Mouse (Mus musculus) liver, embryonic 13.5 days (tissue): ENCODE data around the gene Pdpk1. TPM values are rescaled to one million over a fixed set of nuclear protein-coding genes. Genes with fewer than 3 reads are reported as not detected.
"Not testable (repeated sequence)": the region's sequence is repeated elsewhere in the genome, so short reads cannot be mapped to it uniquely, and the experiment has no call there.

Experiments used
- ATAC-seq: fragments of 200-750 bp; cut with Nextera tagmentation; 2 replicates; pipeline ENCODE4 v1.8.0; 2017; ENCODE audit warnings: low read depth, mild to moderate bottlenecking, moderate number of reproducible peaks, moderate library complexity
- DNase-seq: peaks from one replicate; pipeline ENCODE4 v3.0.0; 2022
- H3K27ac ChIP-seq: fragments of 300-500 bp; sonication (generic); 2 replicates; pipeline ENCODE4 v1.5.1; 2015; ENCODE audit warnings: moderate library complexity, mild to moderate bottlenecking, inconsistent platforms
- H3K27me3 ChIP-seq: fragments of 300-500 bp; sonication (generic); 2 replicates; pipeline ENCODE4 v1.6.1; 2015; ENCODE audit warnings: mild to moderate bottlenecking, inconsistent platforms
- H3K36me3 ChIP-seq: fragments of 300-500 bp; sonication (generic); 2 replicates; pipeline ENCODE4 v1.6.1; 2015; ENCODE audit warnings: mild to moderate bottlenecking, inconsistent platforms
- H3K4me1 ChIP-seq: fragments of 300-500 bp; sonication (generic); replicated peaks from 2 replicates; pipeline ENCODE4 v1.6.1; 2015; ENCODE audit warnings: inconsistent platforms
- H3K4me2 ChIP-seq: fragments of 300-500 bp; sonication (generic); 2 replicates; pipeline ENCODE4 v1.6.1; 2015; ENCODE audit warnings: inconsistent platforms, mild to moderate bottlenecking, moderate library complexity
- H3K4me3 ChIP-seq: fragments of 300-500 bp; sonication (generic); replicated peaks from 2 replicates; pipeline ENCODE4 v1.5.1; 2015; ENCODE audit warnings: mild to moderate bottlenecking, inconsistent platforms
- H3K9ac ChIP-seq: fragments of 300-500 bp; sonication (generic); 2 replicates; pipeline ENCODE4 v1.6.1; 2015; ENCODE audit warnings: mild to moderate bottlenecking, inconsistent platforms
- H3K9me3 ChIP-seq: fragments of 300-500 bp; sonication (generic); replicated peaks from 2 replicates; pipeline ENCODE4 v1.6.1; 2016; ENCODE audit warnings: inconsistent platforms
- WGBS: fragments of 180-500 bp; shearing (Covaris S2); methylation state at CpG from one replicate; pipeline ENCODE4 v1.1.7; 2015; ENCODE audit not compliant: insufficient replicate concordance; 5-methylcytosine and 5-hydroxymethylcytosine counted together
- polyA plus RNA-seq: library from polyadenylated mRNA; unstranded; fragments of >200 nt; fragmentation: Nextera tagmentation; extraction: Ambion mirVana; gene quantifications from 2 replicates; pipeline ENCODE4 v1.2.1, GENCODE M21; 2015

Pdpk1 gene
- polyA plus RNA-seq, 1 experiment from 2014 or later = 26.8 TPM

DNA sequence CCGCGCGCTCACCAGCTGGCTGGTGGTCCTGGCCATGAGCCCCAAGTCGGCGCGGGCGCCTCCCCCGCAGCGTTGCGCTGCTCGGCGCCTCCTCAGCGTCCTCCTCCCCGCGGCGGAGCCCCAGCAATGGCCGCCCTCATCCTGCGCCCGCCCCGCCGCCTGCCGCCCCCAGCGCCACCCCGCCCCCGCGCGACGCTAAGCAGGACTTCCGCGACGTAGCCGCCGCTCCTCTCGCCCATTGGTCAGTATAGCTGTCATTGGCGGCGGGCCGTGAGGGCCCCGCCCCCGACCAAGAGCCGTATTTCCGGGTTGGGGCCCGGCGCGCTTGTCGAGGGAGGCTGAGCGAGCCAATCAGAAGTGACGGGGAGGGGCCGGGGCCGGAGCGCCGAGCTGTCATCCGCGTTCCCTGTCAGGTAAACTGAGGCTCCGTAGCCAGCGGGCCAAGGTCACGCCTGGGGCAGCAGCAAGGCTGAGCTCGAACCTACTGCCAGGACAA lies 9.3 kb downstream of the Pdpk1 start:
- Histone ChIP-seq H3K27me3 (no peaks in the 10 kb centered on the region), H3K9me3 (no peaks in the 10 kb centered on the region), H3K4me2 (peak overlapping the region; percentile 83), H3K9ac (peak overlapping the region; percentile 97), H3K36me3 (no peaks in the 10 kb centered on the region), H3K4me3 (peak overlapping the region; percentile 99), H3K27ac (peak overlapping the region; percentile 92), H3K4me1 (peaks cover 49% of the 10 kb centered on the region)
- under 1% methylated on average over 57 of the region's 57 CpGs for WGBS
- ATAC-seq (peak; percentile 95), DNase-seq (peak; percentile 96)

GRCm38 (mm10) chr17:24140845-24141424 lies 9.8 kb downstream of the Pdpk1 start:
- Histone ChIP-seq H3K9ac (peak overlapping the region; percentile 97), H3K4me3 (peak overlapping the region; percentile 99), H3K4me1 (peaks cover 51% of the 10 kb centered on the region), H3K4me2 (peak overlapping the region; percentile 83), H3K27me3 (no peaks in the 10 kb centered on the region), H3K27ac (peak overlapping the region; percentile 92), H3K9me3 (no peaks in the 10 kb centered on the region), H3K36me3 (no peaks in the 10 kb centered on the region)
- ATAC-seq = peak; percentile 61
- DNase-seq = peak; percentile 45
- under 1% methylated on average over 40 of the region's 43 CpGs for WGBS

- H3K27ac ChIP-seq = peak overlapping the region; percentile 92
- no peaks in the 10 kb centered on the region for H3K36me3 ChIP-seq
- peak overlapping the region; percentile 83 for H3K4me2 ChIP-seq
- no peaks in the 10 kb centered on the region for H3K9me3 ChIP-seq
- H3K27me3 ChIP-seq = no peaks in the 10 kb centered on the region
- DNase-seq = no peak
- H3K9ac ChIP-seq = peak overlapping the region; percentile 97
- WGBS = 83% methylated on average over 4 of the region's 4 CpGs
- no peak for ATAC-seq
- H3K4me3 ChIP-seq = peak overlapping the region; percentile 99
- H3K4me1 ChIP-seq = peaks cover 54% of the 10 kb centered on the region
Measured at GRCm38 (mm10) chr17:24139968-24140367, 10.8 kb downstream of the Pdpk1 start.

DNA sequence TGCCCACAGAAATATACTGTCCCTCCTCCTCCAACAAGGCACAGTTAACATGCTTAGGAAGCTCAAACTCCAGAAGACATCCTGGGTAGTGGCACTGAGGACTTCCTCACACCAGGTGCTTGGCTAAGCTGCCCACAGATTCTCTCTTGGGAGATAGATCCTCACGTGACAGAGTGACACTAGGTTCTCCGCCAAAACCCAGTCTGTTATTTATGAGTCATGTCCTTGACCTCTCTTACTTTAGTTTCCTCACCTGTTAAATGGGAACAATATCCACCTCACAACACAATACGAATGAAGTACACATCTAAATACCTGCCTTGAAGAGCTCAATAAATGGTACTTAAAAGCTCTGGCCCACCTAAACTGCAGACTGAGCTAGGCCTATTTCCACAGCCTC lies 11.5 kb downstream of the Pdpk1 start:
- Histone ChIP-seq H3K27ac (no peak overlapping the region), H3K4me1 (peaks cover 61% of the 10 kb centered on the region), H3K27me3 (no peaks in the 10 kb centered on the region), H3K36me3 (no peaks in the 10 kb centered on the region), H3K4me3 (no peak overlapping the region), H3K9ac (peak overlapping the region; percentile 97; the same call in 1 of the 2 replicates), H3K9me3 (no peaks in the 10 kb centered on the region), H3K4me2 (peak overlapping the region; percentile 83)
- ATAC-seq (no peak), DNase-seq (no peak)
- WGBS = 75% methylated on average over 3 of the region's 3 CpGs

- H3K4me3 ChIP-seq = no peak overlapping the region
- no peak overlapping the region for H3K9ac ChIP-seq
- DNase-seq (no peak), ATAC-seq (no peak)
- 0 out of 2 replicates have a peak, but pooled peaks cover 4% of the 10 kb centered on the region for H3K36me3 ChIP-seq
- WGBS = 84% methylated on average over 2 of the region's 2 CpGs
- H3K27me3 ChIP-seq = no peaks in the 10 kb centered on the region
- peaks cover 63% of the 10 kb centered on the region for H3K4me1 ChIP-seq
- no peaks in the 10 kb centered on the region for H3K9me3 ChIP-seq
- H3K27ac ChIP-seq = no peak overlapping the region
- H3K4me2 ChIP-seq = no peak overlapping the region
Measured at GRCm38 (mm10) chr17:24137226-24137880, 13.4 kb downstream of the Pdpk1 start.

GRCm38 (mm10) chr17:24134062-24134461 lies 16.7 kb downstream of the Pdpk1 start:
- Histone ChIP-seq H3K9ac (no peak overlapping the region), H3K36me3 (0 out of 2 replicates have a peak, but pooled peaks cover 4% of the 10 kb centered on the region)
- ATAC-seq = no peak

DNA sequence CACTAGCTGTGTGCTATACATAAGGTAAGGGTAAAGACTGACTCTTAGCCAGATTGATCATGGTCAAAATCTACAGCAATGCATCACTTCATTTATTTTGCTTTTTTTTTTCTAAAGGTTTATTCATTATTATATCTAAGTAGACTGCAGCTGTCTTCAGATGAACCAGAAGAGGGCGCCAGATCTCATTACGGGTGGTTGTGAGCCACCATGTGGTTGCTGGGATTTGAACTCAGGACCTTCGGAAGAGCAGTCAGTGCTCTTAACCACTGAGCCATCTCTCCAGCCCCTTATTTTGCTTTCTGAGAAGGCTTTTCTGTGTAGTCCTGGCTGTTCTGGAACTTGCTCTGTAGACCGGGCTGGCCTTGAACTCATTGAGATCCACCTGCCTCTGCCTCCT lies 17.8 kb downstream of the Pdpk1 start:
- 81% methylated on average over 4 of the region's 4 CpGs for WGBS
- H3K4me2 ChIP-seq, H3K9ac ChIP-seq, H3K4me3 ChIP-seq, H3K36me3 ChIP-seq, H3K27me3 ChIP-seq, H3K27ac ChIP-seq, DNase-seq, ATAC-seq, H3K9me3 ChIP-seq: not testable (repeated sequence)
- H3K4me1 ChIP-seq = peaks cover 45% of the 10 kb centered on the region

More at GRCm38 (mm10) chr17:24134062-24134461, 16.7 kb downstream of the Pdpk1 start:
- no peaks in the 10 kb centered on the region for H3K27me3 ChIP-seq
- H3K4me3 ChIP-seq = no peak overlapping the region
- no peak overlapping the region; the same call in 1 of the 2 replicates for H3K27ac ChIP-seq
- no peak for DNase-seq
- no peaks in the 10 kb centered on the region for H3K9me3 ChIP-seq
- no peak overlapping the region for H3K4me2 ChIP-seq
- peaks cover 56% of the 10 kb centered on the region for H3K4me1 ChIP-seq

DNA sequence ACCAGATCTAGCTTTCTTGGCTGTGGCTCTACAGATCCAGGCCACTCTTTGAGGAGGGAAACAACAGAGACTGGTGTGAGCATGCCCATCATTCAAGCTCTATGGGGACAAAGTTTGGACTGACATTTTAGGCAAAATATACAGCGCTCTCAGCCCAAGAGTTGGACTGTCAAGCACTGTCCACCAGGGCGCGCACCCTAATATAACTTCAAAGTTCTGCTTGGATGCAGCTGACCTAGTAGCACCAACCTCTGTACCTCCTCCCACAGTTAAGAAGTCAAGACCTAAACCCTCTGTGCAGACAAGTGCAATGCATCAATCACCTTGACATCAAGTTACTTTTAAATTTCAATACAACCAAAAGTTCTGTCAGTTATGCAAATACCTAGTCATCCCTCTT lies 19.2 kb downstream of the Pdpk1 start:
- Histone ChIP-seq H3K36me3 (0 out of 2 replicates have a peak, but pooled peaks cover 4% of the 10 kb centered on the region), H3K9ac (no peak overlapping the region), H3K27me3 (no peaks in the 10 kb centered on the region), H3K4me2 (no peak overlapping the region), H3K27ac (no peak overlapping the region), H3K4me1 (peaks cover 36% of the 10 kb centered on the region), H3K9me3 (no peaks in the 10 kb centered on the region), H3K4me3 (no peak overlapping the region)
- ATAC-seq = no peak
- 90% methylated on average over 3 of the region's 3 CpGs for WGBS
- no peak for DNase-seq

- ATAC-seq, H3K27ac ChIP-seq, H3K9ac ChIP-seq, DNase-seq, H3K9me3 ChIP-seq, H3K27me3 ChIP-seq, H3K4me2 ChIP-seq, H3K4me3 ChIP-seq, H3K36me3 ChIP-seq: not testable (repeated sequence)
- peaks cover 29% of the 10 kb centered on the region for H3K4me1 ChIP-seq
- 80% methylated on average over 4 of the region's 4 CpGs for WGBS
Measured at GRCm38 (mm10) chr17:24129246-24129645, 21.5 kb downstream of the Pdpk1 start.

GRCm38 (mm10) chr17:24127592-24127991 lies 23.1 kb downstream of the Pdpk1 start:
- Histone ChIP-seq H3K4me2 (no peak overlapping the region), H3K4me1 (peaks cover 20% of the 10 kb centered on the region), H3K27ac (no peak overlapping the region), H3K4me3 (no peak overlapping the region), H3K9ac (no peak overlapping the region), H3K9me3 (no peaks in the 10 kb centered on the region), H3K36me3 (no peaks in the 10 kb centered on the region), H3K27me3 (no peaks in the 10 kb centered on the region)
- DNase-seq = no peak
- WGBS = 63% methylated on average over 1 of the region's 1 CpGs
- no peak for ATAC-seq

GRCm38 (mm10) chr17:24126801-24127200 lies 23.9 kb downstream of the Pdpk1 start:
- Histone ChIP-seq H3K27ac (no peak overlapping the region), H3K9ac (no peak overlapping the region), H3K4me3 (no peak overlapping the region), H3K4me2 (no peak overlapping the region), H3K36me3 (no peaks in the 10 kb centered on the region), H3K9me3 (no peaks in the 10 kb centered on the region), H3K4me1 (peaks cover 15% of the 10 kb centered on the region), H3K27me3 (no peaks in the 10 kb centered on the region)
- ATAC-seq = no peak
- 75% methylated on average over 3 of the region's 3 CpGs for WGBS
- DNase-seq = no peak

- Histone ChIP-seq H3K27ac (no peak overlapping the region), H3K4me2 (no peak overlapping the region), H3K9me3 (no peaks in the 10 kb centered on the region), H3K4me3 (no peak overlapping the region), H3K27me3 (no peaks in the 10 kb centered on the region), H3K36me3 (no peaks in the 10 kb centered on the region), H3K4me1 (peaks cover 22% of the 10 kb centered on the region), H3K9ac (no peak overlapping the region)
- WGBS = 70% methylated on average over 3 of the region's 3 CpGs
- DNase-seq (no peak), ATAC-seq (no peak)
Measured at GRCm38 (mm10) chr17:24119446-24119845, 31.3 kb downstream of the Pdpk1 start.
